Mouse (Mus musculus) adrenal gland (tissue): ENCODE results near the gene Dlk2.

Experiments
- intact Hi-C: fragments of 180-260 bp; cut with DNase I; formaldehyde crosslinking; loops from one replicate; pipeline ENCODE4 v1.15.1; 2025

Dlk2 gene

DNA sequence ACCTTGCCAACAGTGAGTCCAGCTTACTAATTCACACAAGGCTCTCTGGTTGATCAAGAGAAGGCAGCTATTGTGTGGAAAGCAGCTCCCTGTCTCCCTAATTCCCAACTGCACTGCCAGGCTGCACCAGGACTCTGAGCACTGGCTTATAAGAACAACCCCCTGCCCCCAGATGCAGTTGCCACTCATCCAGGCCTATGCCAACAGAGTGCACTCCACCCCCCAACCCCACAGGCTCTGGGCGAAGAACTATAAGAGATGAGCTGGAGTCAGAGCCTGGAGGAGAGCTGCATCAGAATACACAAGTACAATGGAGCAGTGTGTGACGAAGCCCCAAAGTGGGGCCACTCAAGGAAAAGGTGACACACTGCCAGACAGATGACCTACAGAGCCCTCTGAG is 25.2 kb upstream of the Dlk2 start:
- intact Hi-C loops = no loop called here

GRCm38 (mm10) chr17:46272675-46273074 is 24.5 kb upstream of the Dlk2 start:
- intact Hi-C loops = no loop called here

- intact Hi-C loops = no loop called here
Observed at GRCm38 (mm10) chr17:46273803-46274236, 23.4 kb upstream of the Dlk2 start.

DNA sequence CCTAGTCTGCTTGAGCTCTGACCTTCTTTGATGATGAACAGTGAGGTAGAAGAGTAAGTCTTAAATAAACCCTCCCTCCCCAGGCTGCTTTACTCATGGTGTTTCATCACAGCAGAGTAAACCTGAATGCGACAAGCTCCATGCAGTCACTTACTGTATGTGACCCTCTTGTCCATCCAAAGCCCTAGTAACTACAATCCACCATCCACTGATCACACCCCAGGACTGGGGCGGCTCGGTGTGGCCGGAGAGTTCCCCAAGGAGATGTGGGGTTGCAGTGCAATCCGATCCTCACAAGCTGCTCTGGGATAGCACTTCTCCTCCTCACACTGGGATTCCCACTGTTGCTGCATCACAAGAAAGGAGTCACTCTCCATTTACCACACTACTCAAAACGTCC is 22.8 kb upstream of the Dlk2 start:
- intact Hi-C loops = no loop called here

DNA sequence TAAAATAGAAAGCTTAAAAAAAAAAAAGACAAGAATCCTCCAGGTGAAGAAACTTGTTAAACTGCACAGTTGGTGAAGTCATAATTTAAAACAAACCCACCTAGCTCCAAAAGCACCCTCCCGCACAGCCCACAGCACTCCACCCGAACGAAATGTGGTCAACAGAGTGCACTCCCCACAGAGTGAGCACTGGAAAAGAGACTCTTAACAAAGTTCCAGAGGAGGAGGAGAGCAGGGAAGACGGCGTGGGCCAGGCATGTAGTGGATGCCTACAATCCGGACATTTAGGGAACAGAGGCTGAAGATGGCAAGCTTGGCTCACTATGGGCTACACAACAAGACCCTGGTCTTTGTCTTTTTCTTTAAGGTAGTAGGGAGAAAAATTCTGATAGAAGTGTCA is 22.2 kb upstream of the Dlk2 start:
- intact Hi-C loops = no loop called here

GRCm38 (mm10) chr17:46275506-46275905 is 21.7 kb upstream of the Dlk2 start:
- intact Hi-C loops = no loop called here

GRCm38 (mm10) chr17:46277586-46277985 is 19.6 kb upstream of the Dlk2 start:
- intact Hi-C loops = no loop called here

GRCm38 (mm10) chr17:46278011-46278765 is 19.0 kb upstream of the Dlk2 start:
- intact Hi-C loops = no loop called here

GRCm38 (mm10) chr17:46282483-46283123 is 14.6 kb upstream of the Dlk2 start, which contains the start of gene Tjap1:
Gene Tjap1, minus strand, starts transcription at chr17:46283026.
- intact Hi-C loops = no loop called here

- intact Hi-C loops = no loop called here
Observed at GRCm38 (mm10) chr17:46283140-46283539, 14.1 kb upstream of the Dlk2 start.

- intact Hi-C loops = no loop called here
Observed at GRCm38 (mm10) chr17:46283911-46284310, 13.3 kb upstream of the Dlk2 start.

DNA sequence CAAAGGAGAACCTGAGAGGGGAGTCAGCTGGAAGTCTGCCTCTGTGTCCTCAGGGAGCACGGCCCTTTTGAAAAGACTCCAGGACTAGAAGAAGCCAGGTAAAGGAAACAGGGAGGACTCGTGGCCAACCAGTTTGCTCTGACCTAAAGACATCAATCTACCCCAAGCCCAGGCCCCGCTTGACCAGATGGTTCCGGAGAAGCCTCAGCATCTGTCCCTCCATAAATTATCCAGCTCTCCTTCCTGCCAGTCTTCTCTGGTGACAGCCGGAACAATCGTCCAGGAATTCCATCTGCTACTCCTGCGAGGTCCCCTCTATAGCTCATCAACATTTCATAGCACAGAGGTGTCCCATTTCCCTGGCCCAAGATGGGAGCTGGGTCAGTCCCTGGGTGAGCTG is 12.6 kb upstream of the Dlk2 start:
- intact Hi-C loops = no loop called here

DNA sequence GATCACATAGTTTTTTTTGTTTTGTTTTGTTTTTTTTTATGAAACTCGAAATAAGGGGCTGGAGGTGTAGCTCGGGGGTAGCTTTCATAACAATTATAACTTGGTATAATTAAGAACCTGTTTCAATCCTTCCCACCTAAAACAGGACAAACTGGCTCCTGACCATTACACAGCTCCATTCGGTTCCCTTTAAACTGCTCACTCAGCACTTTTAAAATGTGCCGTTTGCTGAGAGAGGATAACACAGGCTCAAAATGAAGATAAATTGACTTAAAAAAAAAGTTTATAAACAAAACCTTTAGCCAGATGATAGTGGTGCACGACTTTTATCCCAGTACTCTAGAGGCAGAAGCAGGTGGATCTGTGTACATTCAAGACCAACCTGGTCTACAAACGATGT is 11.8 kb upstream of the Dlk2 start:
- intact Hi-C loops = no loop called here

DNA sequence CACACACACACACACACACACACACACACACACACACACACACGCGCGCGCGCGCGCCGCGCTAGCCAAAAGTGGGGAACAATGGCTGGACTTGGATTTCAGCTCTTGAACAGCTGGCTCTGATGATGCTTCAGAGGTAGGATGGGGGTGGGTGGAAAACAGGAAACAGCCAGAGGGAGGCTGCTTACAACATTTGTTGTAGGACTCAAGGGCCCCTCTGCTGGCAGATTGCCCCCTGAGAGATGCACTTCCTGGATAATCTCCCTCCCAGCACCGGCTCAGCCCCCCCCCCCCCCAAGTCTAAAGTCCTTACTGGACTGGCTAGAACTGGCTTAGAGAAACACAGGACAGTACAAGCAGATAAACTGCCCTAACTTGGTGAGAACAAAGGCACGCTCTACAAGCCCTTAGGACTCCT is 9.5 kb upstream of the Dlk2 start:
- intact Hi-C loops = no loop called here

DNA sequence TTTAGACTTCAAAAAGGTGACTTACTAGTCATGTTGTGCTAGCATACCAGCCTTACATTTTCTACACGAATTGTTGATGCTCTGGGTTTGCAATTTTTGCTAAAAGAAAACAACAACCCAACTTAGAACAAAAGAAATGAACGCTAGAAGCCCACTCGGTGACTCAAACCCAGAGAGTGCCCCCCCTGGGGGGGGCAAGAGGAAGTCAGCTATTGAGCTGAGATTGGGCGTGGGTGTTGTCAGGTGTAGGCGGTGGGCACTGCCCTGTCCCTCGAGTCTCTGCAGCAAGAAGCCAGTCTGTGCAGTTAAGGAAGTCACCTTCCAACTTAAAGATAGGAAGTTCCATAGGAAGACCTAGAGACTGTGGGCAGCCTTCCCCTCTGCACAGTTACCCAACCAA is 620 bp upstream of the Dlk2 start:
- intact Hi-C loops = no loop called here

DNA sequence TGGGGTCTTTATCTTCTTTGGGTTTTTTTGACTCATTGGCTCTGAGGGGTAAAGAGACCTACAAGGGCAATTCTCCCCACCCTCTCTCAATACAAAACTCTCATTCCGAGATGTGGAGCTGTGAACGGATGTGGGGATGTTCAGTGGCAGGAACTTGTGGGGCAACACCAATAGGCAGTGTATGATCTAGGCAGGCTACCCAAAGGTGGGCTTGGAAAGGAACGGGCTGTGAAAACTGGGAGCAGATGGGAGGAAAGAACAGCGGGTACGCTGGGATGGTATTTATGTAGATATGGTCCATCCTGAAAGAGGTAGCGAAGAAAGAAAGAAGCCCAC is 225 bp upstream of the Dlk2 start:
- intact Hi-C loops = no loop called here

DNA sequence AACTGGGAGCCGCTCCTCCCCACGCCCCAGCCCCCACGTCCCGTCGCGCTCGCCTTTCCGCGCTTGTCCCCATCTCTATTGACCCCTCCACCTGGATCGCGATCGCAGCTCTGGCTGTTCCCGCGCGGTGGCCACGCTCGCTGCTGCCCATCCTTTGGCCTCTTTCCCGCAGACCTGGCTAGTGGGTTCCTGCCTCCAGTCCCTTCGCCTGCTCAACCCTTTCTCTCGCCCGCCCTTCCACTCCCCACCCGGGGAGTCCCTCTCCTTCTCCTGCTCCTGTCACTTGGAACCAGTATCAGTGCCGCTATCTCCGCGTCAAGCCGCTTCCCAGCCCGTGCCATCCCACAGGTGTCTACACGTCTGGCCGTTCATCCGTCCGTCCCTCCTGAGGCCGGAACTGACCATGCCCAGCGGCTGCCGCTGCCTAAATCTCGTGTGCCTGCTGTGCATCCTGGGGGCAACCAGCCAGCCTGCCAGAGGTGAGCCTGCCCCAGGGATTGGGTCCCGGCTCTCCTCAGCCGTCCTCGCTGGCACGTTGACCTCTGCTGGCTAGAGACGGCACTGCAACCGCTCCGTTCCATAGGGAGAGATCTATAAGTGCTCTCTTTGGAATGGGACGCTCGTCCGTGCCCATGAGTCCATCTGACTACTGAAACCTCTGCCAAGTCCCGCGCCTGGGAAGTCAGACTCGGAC is 1.1 kb downstream of the Dlk2 start:
- intact Hi-C loops = loop anchor here (1.0 kb wide), 1 partner anchor 32 kb away; no protein-coding TSS in a partner anchor

- intact Hi-C loops = no loop called here
Observed at GRCm38 (mm10) chr17:46301892-46302291, 4.7 kb downstream of the Dlk2 start.

- intact Hi-C loops = no loop called here
Observed at GRCm38 (mm10) chr17:46304184-46304583, 7.0 kb downstream of the Dlk2 start.

GRCm38 (mm10) chr17:46306956-46307355 is 9.7 kb downstream of the Dlk2 start:
- intact Hi-C loops = no loop called here

GRCm38 (mm10) chr17:46309835-46310234 is 12.6 kb downstream of the Dlk2 start:
- intact Hi-C loops = no loop called here

- intact Hi-C loops = no loop called here
Observed at GRCm38 (mm10) chr17:46310515-46310914, 13.3 kb downstream of the Dlk2 start.
